Mouse (Mus musculus): ENCODE measurements around the gene Zmynd10. TPM values are rescaled to one million over a fixed set of nuclear protein-coding genes. Genes with fewer than 3 reads are reported as not detected.

Gene Zmynd10
- polyA plus RNA-seq, 1 experiment from 2014 or later, result 1.1 TPM

DNA sequence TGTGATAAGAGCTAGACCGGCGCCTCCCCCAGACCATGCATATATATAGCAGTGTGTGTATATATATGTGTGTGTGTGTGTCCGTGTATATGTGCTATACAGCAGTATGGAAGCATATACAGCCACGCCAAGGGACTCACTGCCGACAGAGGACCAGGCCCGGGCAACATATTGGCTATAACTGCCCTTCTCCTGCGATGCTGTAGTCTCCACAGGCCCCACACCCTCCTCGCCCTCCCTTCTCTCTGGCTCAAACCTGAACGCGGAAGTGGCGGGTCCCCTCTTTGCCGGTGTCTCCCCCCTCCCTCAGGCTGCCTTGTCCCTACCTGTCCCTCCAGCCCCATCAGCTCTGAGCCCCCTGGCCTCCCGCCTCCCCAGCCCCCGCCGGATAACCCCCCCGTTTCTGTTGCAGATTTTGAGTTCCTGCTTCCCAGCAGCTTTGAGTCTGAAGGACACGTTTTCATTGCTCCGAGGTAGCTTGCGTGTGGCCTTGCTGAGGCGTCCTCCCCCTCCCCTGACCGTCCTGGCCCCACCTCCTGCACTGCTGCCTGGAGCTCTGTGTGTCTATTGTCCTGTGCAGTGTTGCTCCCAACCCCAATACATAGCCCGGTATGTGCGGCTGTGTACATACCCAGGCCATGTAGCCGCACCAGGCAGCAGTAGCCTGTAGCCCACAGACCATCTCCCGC, 25.2 kb upstream of the Zmynd10 start:
- peaks cover 38% of the 10 kb centered on the region for H3K4me1 ChIP-seq
- peak overlapping the region; percentile 76 for H3K27ac ChIP-seq (replicated peaks)
- H3K27me3 ChIP-seq (ENCODE audit: low read depth, poor library complexity, severe bottlenecking), result peaks cover 47% of the 10 kb centered on the region
- H3K4me3 ChIP-seq, result peak overlapping the region; percentile 36
- H3K9me3 ChIP-seq (replicated peaks), result no peaks in the 10 kb centered on the region
- DNase-seq (ENCODE audit: low spot score), result no peak
- no peaks in the 10 kb centered on the region for H3K36me3 ChIP-seq
- WGBS, result 28% methylated on average over 24 of the region's 25 CpGs

GRCm38 (mm10) chr9:107522400-107522711, 24.7 kb upstream of the Zmynd10 start:
- Histone ChIP-seq H3K4me3 (peak overlapping the region; percentile 36), H3K9me3 (replicated peaks) (no peaks in the 10 kb centered on the region), H3K4me1 (peaks cover 43% of the 10 kb centered on the region), H3K27me3 (ENCODE audit: low read depth, poor library complexity, severe bottlenecking) (peaks cover 52% of the 10 kb centered on the region), H3K36me3 (no peaks in the 10 kb centered on the region), H3K27ac (replicated peaks) (peak overlapping the region; percentile 76)
- no peak for DNase-seq (ENCODE audit: low spot score)
- 55% methylated on average over 2 of the region's 2 CpGs for WGBS

- peak overlapping the region; percentile 54 for H3K4me3 ChIP-seq
- H3K4me1 ChIP-seq, result peaks cover 31% of the 10 kb centered on the region
- peak overlapping the region; percentile 52 for H3K27ac ChIP-seq (replicated peaks)
- H3K36me3 ChIP-seq, result no peaks in the 10 kb centered on the region
- DNase-seq (ENCODE audit: low spot score), result peak; percentile 88
- H3K9me3 ChIP-seq (replicated peaks), result no peaks in the 10 kb centered on the region
- H3K27me3 ChIP-seq (ENCODE audit: low read depth, poor library complexity, severe bottlenecking), result peaks cover 75% of the 10 kb centered on the region
- WGBS, result 3% methylated on average over 44 of the region's 44 CpGs
These were observed 20.7 kb upstream of the Zmynd10 start for GRCm38 (mm10) chr9:107526198-107527026.

DNA sequence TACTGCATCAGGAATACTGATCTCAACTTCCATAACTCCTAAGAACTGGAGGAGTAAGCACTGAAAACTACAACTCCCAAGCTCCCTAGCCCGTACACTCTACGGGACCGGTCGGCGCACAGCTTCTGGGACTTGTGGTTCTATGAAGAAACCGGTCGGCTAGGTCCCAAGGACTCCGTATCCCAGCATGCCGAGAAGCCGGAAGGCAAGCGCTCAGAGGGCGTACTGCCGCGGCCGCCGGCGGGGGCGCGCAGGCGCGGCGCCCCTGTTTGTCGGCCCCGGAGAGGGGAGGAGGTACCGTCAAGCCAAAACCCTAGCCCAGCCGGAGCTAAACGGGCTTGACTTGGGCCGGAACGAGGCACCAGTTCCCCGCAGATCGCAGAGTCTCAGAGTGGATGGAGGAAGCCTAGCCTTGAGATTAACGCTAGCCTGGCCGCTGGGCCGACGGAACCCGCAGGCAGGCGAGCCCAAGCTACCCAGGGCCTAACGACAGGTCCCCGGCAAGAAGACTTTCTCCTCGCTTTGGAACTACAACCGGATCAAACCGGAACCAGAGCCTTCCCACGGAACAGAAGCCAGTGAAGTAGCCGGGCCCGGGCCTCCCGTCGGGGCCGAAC, 13.2 kb upstream of the Zmynd10 start, which contains the start of gene Tmem115:
Gene Tmem115 (plus strand): TSS at position 155 of the 617 bp plus-strand sequence.
- DNase-seq (ENCODE audit: low spot score), result peak; percentile 93
- Histone ChIP-seq H3K4me3 (peak within 1 kb of the TSS; percentile 85), H3K27me3 (ENCODE audit: low read depth, poor library complexity, severe bottlenecking) (0 out of 2 replicates have a peak, but pooled peaks cover 7% of the 10 kb centered on the region), H3K36me3 (peaks cover 25% of the 10 kb centered on the region), H3K27ac (replicated peaks) (peak within 1 kb of the TSS; percentile 86), H3K9me3 (replicated peaks) (no peaks in the 10 kb centered on the region), H3K4me1 (peaks cover 45% of the 10 kb centered on the region)
- under 1% methylated on average over 48 of the region's 48 CpGs for WGBS

GRCm38 (mm10) chr9:107534408-107535202, 12.5 kb upstream of the Zmynd10 start:
- DNase-seq (ENCODE audit: low spot score), result peak; percentile 39
- peak overlapping the region; percentile 85 for H3K4me3 ChIP-seq
- 0 out of 2 replicates have a peak, but pooled peaks cover 3% of the 10 kb centered on the region for H3K27me3 ChIP-seq (ENCODE audit: low read depth, poor library complexity, severe bottlenecking)
- H3K36me3 ChIP-seq, result peaks cover 32% of the 10 kb centered on the region
- peak overlapping the region; percentile 86 for H3K27ac ChIP-seq (replicated peaks)
- WGBS, result under 1% methylated on average over 40 of the region's 40 CpGs
- H3K9me3 ChIP-seq (replicated peaks), result no peaks in the 10 kb centered on the region
- H3K4me1 ChIP-seq, result peaks cover 45% of the 10 kb centered on the region

DNA sequence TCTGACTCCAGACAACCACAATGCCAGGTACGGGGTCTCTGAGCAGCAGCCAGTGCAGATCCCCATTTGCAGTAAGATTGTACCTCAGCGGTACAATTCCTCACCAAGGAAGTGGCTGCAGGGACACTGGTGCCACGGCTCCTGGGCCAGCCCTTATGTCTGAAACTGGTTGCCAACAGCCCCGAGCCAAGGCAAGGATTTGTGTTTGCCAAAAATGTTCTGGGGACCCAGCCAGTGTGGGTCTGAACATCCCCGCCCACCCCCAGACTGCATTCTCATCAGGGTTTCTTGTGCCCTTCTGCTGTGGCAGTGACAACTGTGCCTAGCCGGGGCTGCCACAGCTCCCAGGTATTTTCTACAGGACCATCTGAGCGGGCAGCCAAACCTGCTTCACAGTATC, 8.9 kb upstream of the Zmynd10 start:
- Histone ChIP-seq H3K36me3 (peaks cover 41% of the 10 kb centered on the region), H3K27ac (replicated peaks) (no peak overlapping the region), H3K4me3 (no peak overlapping the region), H3K27me3 (ENCODE audit: low read depth, poor library complexity, severe bottlenecking) (no peaks in the 10 kb centered on the region), H3K9me3 (replicated peaks) (no peaks in the 10 kb centered on the region), H3K4me1 (peaks cover 67% of the 10 kb centered on the region)
- WGBS, result 92% methylated on average over 7 of the region's 7 CpGs
- DNase-seq (ENCODE audit: low spot score), result no peak

- H3K4me1 ChIP-seq, result peaks cover 68% of the 10 kb centered on the region
- WGBS, result 96% methylated on average over 3 of the region's 3 CpGs
- H3K4me3 ChIP-seq, result no peak overlapping the region
- H3K27ac ChIP-seq (replicated peaks), result no peak overlapping the region
- no peaks in the 10 kb centered on the region for H3K9me3 ChIP-seq (replicated peaks)
- no peak for DNase-seq (ENCODE audit: low spot score)
- H3K36me3 ChIP-seq, result peaks cover 46% of the 10 kb centered on the region
- H3K27me3 ChIP-seq (ENCODE audit: low read depth, poor library complexity, severe bottlenecking), result no peaks in the 10 kb centered on the region
These were observed 8.4 kb upstream of the Zmynd10 start for GRCm38 (mm10) chr9:107538711-107539110.

DNA sequence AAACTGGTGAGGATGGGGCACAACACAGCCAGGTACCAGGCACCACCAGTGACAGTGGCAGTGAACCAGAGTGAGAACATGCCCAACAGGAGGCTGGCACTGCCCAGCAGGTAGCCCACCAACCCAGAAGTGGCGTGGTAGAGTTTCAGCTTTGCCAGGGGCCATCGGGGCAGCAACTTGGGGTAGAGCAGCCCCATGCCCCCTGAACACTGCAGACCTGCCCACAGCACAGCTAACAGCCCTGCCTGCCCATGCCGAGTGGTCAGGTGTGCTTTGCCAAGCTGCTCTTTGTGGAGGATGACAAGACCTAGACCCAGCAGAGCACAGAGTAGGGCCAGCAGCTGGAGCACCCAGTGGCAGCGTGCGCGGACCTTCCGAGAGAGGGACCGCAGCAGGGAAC, 7.2 kb upstream of the Zmynd10 start:
- Histone ChIP-seq H3K27me3 (ENCODE audit: low read depth, poor library complexity, severe bottlenecking) (no peaks in the 10 kb centered on the region), H3K36me3 (peaks cover 58% of the 10 kb centered on the region), H3K9me3 (replicated peaks) (no peaks in the 10 kb centered on the region), H3K4me1 (peaks cover 60% of the 10 kb centered on the region), H3K4me3 (peak overlapping the region; percentile 7; the same call in 1 of the 2 replicates), H3K27ac (replicated peaks) (no peak overlapping the region)
- WGBS, result 92% methylated on average over 8 of the region's 8 CpGs
- no peak for DNase-seq (ENCODE audit: low spot score)

GRCm38 (mm10) chr9:107540420-107540819, 6.7 kb upstream of the Zmynd10 start:
- WGBS, result 77% methylated on average over 4 of the region's 4 CpGs
- Histone ChIP-seq H3K36me3 (peaks cover 63% of the 10 kb centered on the region), H3K27me3 (ENCODE audit: low read depth, poor library complexity, severe bottlenecking) (no peaks in the 10 kb centered on the region), H3K27ac (replicated peaks) (no peak overlapping the region), H3K4me1 (peaks cover 59% of the 10 kb centered on the region), H3K9me3 (replicated peaks) (no peaks in the 10 kb centered on the region), H3K4me3 (peak overlapping the region; percentile 68)
- DNase-seq (ENCODE audit: low spot score), result no peak

DNA sequence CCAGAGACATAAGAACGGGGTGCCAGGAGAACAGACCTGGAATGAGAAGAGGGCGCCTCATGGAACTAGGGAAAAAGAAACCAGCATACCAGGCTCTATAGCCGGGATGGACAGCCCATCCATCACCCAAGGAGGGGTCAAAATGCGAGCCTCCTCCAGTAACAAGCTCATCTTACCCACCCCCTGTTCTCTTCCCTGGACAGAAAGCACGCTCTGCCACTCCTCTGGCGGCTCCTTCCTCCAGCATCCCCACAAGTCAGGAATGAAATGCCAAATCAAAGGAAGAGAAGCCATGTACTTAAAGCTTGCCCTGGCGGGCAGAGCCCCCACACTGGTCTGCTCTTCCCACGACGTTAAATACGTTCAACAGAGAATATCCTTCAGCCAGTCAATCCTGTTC, 6.1 kb upstream of the Zmynd10 start:
- H3K9me3 ChIP-seq (replicated peaks), result no peaks in the 10 kb centered on the region
- H3K27me3 ChIP-seq (ENCODE audit: low read depth, poor library complexity, severe bottlenecking), result no peaks in the 10 kb centered on the region
- DNase-seq (ENCODE audit: low spot score), result no peak
- H3K4me3 ChIP-seq, result peak overlapping the region; percentile 68
- no peak overlapping the region for H3K27ac ChIP-seq (replicated peaks)
- 39% methylated on average over 10 of the region's 10 CpGs for WGBS
- H3K4me1 ChIP-seq, result peaks cover 57% of the 10 kb centered on the region
- H3K36me3 ChIP-seq, result peaks cover 61% of the 10 kb centered on the region

DNA sequence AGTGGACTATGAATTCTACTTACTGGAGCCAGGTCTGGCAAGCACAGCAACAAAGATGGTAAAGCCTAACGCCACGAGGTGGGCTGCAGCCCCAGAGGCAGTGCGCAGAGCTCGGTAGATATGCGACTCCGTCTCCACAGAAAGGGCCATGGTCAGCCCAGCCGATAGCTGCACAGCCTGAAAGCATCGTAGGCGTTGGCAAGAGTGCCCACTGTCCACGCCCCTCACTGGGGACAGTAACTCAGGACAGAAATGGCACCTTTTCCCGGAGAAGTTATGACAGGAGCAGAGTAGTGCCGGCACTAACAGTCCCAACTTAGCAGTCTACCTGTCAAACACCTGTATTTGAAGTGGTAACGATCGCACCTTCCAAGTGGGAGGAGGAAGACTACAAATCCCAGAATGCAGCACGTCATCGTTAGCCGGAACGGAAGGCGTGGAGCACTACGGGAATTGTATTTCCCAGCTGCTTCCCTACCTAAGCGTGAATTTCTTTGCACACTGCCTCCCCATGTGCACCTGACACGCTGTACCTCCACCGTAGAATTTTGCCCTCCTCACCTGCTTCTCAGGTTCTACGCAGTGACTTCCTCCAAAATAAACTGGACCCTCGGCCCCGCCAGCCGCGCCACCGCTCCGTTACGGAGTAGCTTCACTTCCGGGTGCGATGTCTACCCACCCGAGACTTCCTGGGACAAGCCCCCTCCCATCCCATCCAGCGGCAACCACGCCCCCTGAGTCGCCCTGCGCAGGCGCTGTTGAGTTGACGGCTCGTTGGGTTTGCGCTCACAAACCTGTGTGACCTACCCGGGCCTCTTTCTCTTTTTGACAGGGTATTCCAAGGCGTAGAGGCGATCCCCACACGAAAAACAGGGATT, 5.4 kb upstream of the Zmynd10 start, which contains the start of the genes Cyb561d2 and Nprl2:
Gene Cyb561d2 (minus strand): TSS at position 720 of the 878 bp plus-strand sequence.
Gene Nprl2 (plus strand): TSS at position 753 of the 878 bp plus-strand sequence.
- DNase-seq (ENCODE audit: low spot score), result peak; percentile 96
- no peaks in the 10 kb centered on the region for H3K27me3 ChIP-seq (ENCODE audit: low read depth, poor library complexity, severe bottlenecking)
- peak within 1 kb of the TSS; percentile 87 for H3K27ac ChIP-seq (replicated peaks)
- WGBS, result under 1% methylated on average over 46 of the region's 46 CpGs
- H3K9me3 ChIP-seq (replicated peaks), result no peaks in the 10 kb centered on the region
- peaks cover 57% of the 10 kb centered on the region for H3K4me1 ChIP-seq
- H3K36me3 ChIP-seq, result peaks cover 60% of the 10 kb centered on the region
- H3K4me3 ChIP-seq, result peak within 1 kb of the TSS; percentile 68

Measured in midbrain, embryonic 10.5 days (tissue).